ENCODE assay signal across 20 mouse cellular contexts in the genomic region with DNA sequence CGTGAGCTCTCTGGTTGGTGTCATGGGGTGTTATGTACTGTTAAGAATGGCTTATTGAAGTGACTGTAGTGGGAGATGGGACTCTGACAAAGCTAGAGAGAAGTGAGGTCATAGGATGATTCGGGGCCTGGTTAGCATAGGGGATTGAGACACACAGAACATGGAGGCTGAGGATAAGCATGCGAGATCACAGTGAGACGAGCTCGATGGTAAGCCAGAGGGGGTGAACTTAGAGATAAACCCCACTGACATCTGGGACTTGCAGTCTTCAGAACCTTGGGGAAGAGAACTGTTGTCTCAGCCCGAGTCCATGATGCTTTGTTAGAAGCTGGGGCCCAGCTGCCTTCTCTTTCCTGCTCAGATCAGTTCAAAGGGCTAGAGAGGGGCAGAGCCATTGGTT.
"Had no signal": no experiment of that assay in that cellular context is flagged by ENCODE, and none has a peak within 500 bp of the region (broad histone marks: within the 10 kb centered on the region; RNA-seq: fewer than 3 reads in every experiment).

No protein-coding gene starts in this region.

- H3K4me2 ChIP-seq: lung, embryonic 14.5 days; midbrain, embryonic 12.5 days; neural tube, embryonic 13.5 days; neural tube, embryonic 15.5 days had no signal

- H3K9me3 ChIP-seq: megakaryocyte, embryonic 14.5 days; midbrain, embryonic 10.5 days; midbrain, embryonic 12.5 days; neural tube, embryonic 13.5 days; neural tube, embryonic 15.5 days had no signal

- DNase-seq: lung, adult 18-20 months; lung, embryonic 14.5 days; lung, postnatal 10 days; lung, postnatal 4 days; midbrain, embryonic 14.5 days; retina, postnatal 1 day; right cerebral cortex, adult 18-20 months; right cerebral cortex, postnatal 25 days; right cerebral cortex, postnatal 4 days; spleen, adult 18-20 months; thymus, adult 18-20 months; thymus, postnatal 14 days; thymus, postnatal 36 days had no signal

- H3K4me3 ChIP-seq: megakaryocyte, embryonic 14.5 days; midbrain, embryonic 10.5 days; midbrain, embryonic 12.5 days; myocyte; neural tube, embryonic 13.5 days; neural tube, embryonic 15.5 days had no signal

- H3K9ac ChIP-seq: lung, embryonic 14.5 days; midbrain, embryonic 12.5 days; neural tube, embryonic 13.5 days; neural tube, embryonic 15.5 days had no signal

- H3K27me3 ChIP-seq: megakaryocyte, embryonic 14.5 days; midbrain, embryonic 12.5 days; neural tube, embryonic 13.5 days; neural tube, embryonic 15.5 days had no signal

- H3K27ac ChIP-seq: midbrain, embryonic 10.5 days; midbrain, embryonic 12.5 days; neural tube, embryonic 13.5 days; neural tube, embryonic 15.5 days had no signal

- ATAC-seq: midbrain, embryonic 16.5 days had no signal

- H3K36me3 ChIP-seq: midbrain, embryonic 10.5 days; midbrain, embryonic 12.5 days; neural tube, embryonic 13.5 days; neural tube, embryonic 15.5 days had no signal
